Mouse (Mus musculus): ENCODE measurements around the gene Fpr2.
"Not testable (repeated sequence)": the region's sequence is repeated elsewhere in the genome, so short reads cannot be mapped to it uniquely, and the experiment has no call there.

Gene Fpr2

GRCm38 (mm10) chr17:17887774-17888248, at the start of gene Fpr2, which contains the start of gene Fpr3:
Gene Fpr2 (plus strand): TSS chr17:17887824.
Gene Fpr3 (plus strand): TSS chr17:17887852.
- in situ Hi-C loops (cut with MboI; ENCODE audit: low sequenced_read_pairs) = loop anchor here (25.0 kb wide), 1 partner anchor 126 kb away; no protein-coding TSS in a partner anchor

- in situ Hi-C loops (cut with MboI; ENCODE audit: low sequenced_read_pairs) = no loop called here
Observed at GRCm38 (mm10) chr17:17837919-17838701, 49.5 kb upstream of the Fpr2 start.

GRCm38 (mm10) chr17:17839276-17839675, 48.3 kb upstream of the Fpr2 start:
- in situ Hi-C loops (cut with MboI; ENCODE audit: low sequenced_read_pairs) = no loop called here

GRCm38 (mm10) chr17:17840796-17841195, 46.8 kb upstream of the Fpr2 start:
- in situ Hi-C loops (cut with MboI; ENCODE audit: low sequenced_read_pairs) = no loop called here

GRCm38 (mm10) chr17:17843534-17844261, 43.9 kb upstream of the Fpr2 start:
- in situ Hi-C loops (cut with MboI; ENCODE audit: low sequenced_read_pairs) = no loop called here

GRCm38 (mm10) chr17:17844606-17845005, 43.0 kb upstream of the Fpr2 start:
- in situ Hi-C loops (cut with MboI; ENCODE audit: low sequenced_read_pairs) = not testable (repeated sequence)

- in situ Hi-C loops (cut with MboI; ENCODE audit: low sequenced_read_pairs) = no loop called here
Observed at GRCm38 (mm10) chr17:17845187-17846027, 42.2 kb upstream of the Fpr2 start.

- in situ Hi-C loops (cut with MboI; ENCODE audit: low sequenced_read_pairs) = no loop called here
Observed at GRCm38 (mm10) chr17:17848988-17849387, 38.6 kb upstream of the Fpr2 start.

- in situ Hi-C loops (cut with MboI; ENCODE audit: low sequenced_read_pairs) = no loop called here
Observed at GRCm38 (mm10) chr17:17849906-17850712, 37.5 kb upstream of the Fpr2 start.

GRCm38 (mm10) chr17:17855064-17855838, 32.4 kb upstream of the Fpr2 start, which contains the start of gene Has1:
Gene Has1 (minus strand): TSS chr17:17855205.
- in situ Hi-C loops (cut with MboI; ENCODE audit: low sequenced_read_pairs) = no loop called here

GRCm38 (mm10) chr17:17856612-17857011, 31.0 kb upstream of the Fpr2 start:
- in situ Hi-C loops (cut with MboI; ENCODE audit: low sequenced_read_pairs) = no loop called here

- in situ Hi-C loops (cut with MboI; ENCODE audit: low sequenced_read_pairs) = no loop called here
Observed at GRCm38 (mm10) chr17:17857446-17857845, 30.2 kb upstream of the Fpr2 start.

- in situ Hi-C loops (cut with MboI; ENCODE audit: low sequenced_read_pairs) = no loop called here
Observed at GRCm38 (mm10) chr17:17860110-17860509, 27.5 kb upstream of the Fpr2 start.

GRCm38 (mm10) chr17:17862360-17862759, 25.3 kb upstream of the Fpr2 start:
- in situ Hi-C loops (cut with MboI; ENCODE audit: low sequenced_read_pairs) = no loop called here

GRCm38 (mm10) chr17:17865168-17865567, 22.5 kb upstream of the Fpr2 start:
- in situ Hi-C loops (cut with MboI; ENCODE audit: low sequenced_read_pairs) = no loop called here

GRCm38 (mm10) chr17:17866801-17867469, 20.7 kb upstream of the Fpr2 start:
- in situ Hi-C loops (cut with MboI; ENCODE audit: low sequenced_read_pairs) = no loop called here

GRCm38 (mm10) chr17:17870892-17871550, 16.6 kb upstream of the Fpr2 start:
- in situ Hi-C loops (cut with MboI; ENCODE audit: low sequenced_read_pairs) = no loop called here

GRCm38 (mm10) chr17:17871697-17872096, 15.9 kb upstream of the Fpr2 start:
- in situ Hi-C loops (cut with MboI; ENCODE audit: low sequenced_read_pairs) = no loop called here
